Mouse (Mus musculus): ENCODE results near the gene Sept6. TPM values are rescaled to one million over a fixed set of nuclear protein-coding genes. Genes with fewer than 3 reads are reported as not detected.
"Not testable (repeated sequence)": the region's sequence is repeated elsewhere in the genome, so short reads cannot be mapped to it uniquely, and the experiment has no call there.

Gene Sept6
- total RNA-seq, 4 experiments from 2014 or later: 21.4 to 45.9 (median 31.0) TPM

DNA sequence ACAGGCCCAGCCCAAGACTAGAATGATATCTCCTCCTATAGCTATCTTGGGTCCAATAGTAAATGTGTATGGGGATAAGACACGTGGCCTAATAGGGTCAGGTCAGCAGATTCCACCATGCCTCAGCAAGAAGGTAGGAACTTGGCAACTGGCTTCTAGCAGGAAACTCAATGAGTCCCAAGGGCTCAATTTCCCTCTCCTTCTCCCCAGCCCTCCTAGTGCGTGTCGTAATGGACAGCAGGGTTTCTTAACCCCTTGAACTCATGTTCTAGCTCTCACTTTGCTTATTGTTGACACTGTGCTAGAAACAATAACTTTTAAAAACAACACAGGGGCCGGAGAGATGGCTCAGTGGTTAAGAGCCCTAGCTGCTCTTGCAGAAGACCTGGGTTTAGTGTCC is 22.1 kb downstream of the Sept6 start:
- no peak for DNase-seq

DNA sequence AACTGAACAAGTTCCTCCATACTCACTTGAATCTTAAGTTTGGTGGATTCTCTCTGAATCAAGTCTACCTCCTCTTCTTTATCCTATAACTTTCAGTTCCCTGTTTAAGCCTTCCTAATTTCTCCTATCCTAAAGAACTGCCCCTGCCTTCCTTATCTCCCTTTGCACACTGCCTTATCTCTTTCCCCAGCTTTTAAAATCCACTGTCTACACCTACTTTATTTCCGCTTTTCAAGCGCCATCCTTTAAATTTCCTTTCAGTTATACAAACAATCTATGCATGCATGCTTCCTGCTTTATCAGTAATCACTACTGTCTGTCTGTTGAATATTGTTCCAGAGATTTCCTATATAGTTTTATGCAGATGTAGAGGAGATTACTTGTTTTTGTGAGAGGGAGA is 34.9 kb downstream of the Sept6 start:
- no peak for DNase-seq

DNA sequence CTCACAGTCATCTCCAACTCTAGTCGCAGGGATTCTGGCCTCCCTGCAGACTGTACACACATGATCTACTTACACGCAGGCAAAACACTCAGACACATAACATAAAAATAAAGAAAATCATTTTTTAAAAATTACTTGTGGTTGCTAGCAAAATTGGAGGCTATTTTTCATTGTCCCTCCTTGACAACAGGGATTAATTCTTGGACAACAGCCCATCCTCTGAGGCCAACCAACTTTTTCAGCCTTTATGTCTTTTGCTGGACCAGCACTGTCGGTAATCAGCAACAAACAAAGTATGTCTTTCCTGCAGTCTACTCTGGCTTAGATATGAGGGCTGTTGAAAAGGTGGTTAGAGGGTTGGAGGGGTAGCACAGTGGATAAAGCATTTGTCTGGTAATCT is 50.5 kb downstream of the Sept6 start:
- no peak for DNase-seq

- peak; percentile 24 for DNase-seq
Observed at GRCm38 (mm10) chrX:36939806-36940413, 51.7 kb downstream of the Sept6 start.

- no peak for DNase-seq
Observed at GRCm38 (mm10) chrX:36935326-36935966, 56.1 kb downstream of the Sept6 start.

DNA sequence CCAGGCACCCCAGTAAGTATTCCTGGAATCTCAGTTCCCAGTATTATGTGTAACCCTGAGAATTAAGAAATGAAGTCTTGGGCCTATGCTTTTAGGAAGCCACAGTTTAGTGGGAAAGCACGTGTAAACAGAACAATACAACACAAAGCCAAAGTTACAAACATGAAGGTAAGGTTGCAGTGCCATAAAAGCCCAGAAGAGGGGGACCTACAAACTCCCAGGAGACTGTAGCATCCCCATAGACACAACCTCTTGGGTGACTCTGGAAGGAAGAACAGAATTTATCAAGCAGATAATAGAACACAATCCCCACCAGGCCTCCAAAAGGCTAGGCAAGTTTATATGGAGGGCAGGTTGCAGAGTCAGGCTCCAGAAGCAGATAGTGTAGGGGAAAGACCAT is 61.0 kb downstream of the Sept6 start:
- DNase-seq: no peak

- no peak for DNase-seq
Observed at GRCm38 (mm10) chrX:36929694-36930093, 61.9 kb downstream of the Sept6 start.

- DNase-seq: no peak
Observed at GRCm38 (mm10) chrX:36928791-36929190, 62.8 kb downstream of the Sept6 start.

DNA sequence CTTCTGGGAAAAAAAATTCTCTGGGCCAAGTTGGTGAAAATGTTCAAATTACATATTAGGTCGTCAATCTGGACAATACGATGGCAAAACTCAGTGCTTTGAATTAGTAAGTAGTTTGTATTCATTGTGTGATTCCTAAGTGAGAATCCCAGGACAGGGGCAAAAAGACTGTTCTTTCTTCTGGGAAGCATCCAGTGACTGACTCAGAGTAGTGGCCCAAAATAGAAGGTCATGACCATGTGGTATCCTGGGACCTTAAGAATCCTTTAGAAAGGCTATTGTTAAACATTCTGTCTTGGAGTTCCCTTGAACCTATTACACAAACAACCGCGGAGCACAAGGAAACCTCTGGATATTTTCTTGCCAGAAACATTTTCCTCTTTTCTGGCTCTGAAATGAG is 70.2 kb downstream of the Sept6 start:
- no peak for DNase-seq

GRCm38 (mm10) chrX:36917749-36918148 is 73.8 kb downstream of the Sept6 start:
- DNase-seq: no peak

DNA sequence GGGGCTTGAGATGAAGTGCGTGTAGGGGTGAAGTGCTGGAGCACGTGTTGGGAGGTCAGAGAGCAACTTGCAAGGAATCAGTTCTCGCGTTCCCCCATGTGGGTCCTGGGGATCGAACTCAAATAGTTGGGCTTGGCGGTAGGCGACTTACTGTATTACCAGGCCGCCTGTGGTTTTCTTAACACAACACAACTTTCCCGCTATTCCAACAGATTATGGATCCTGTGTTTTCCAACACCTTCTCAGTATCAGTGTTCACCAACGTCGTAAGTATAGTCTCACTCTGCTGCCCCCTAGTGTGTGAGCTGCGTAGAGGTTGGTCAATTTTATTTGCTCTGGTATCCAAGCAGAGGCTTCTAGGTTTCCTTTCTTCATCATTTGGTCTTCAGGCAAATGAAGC is 80.3 kb downstream of the Sept6 start:
- DNase-seq: no peak

- no peak for DNase-seq
Observed at GRCm38 (mm10) chrX:36906539-36906938, 85.1 kb downstream of the Sept6 start.

DNA sequence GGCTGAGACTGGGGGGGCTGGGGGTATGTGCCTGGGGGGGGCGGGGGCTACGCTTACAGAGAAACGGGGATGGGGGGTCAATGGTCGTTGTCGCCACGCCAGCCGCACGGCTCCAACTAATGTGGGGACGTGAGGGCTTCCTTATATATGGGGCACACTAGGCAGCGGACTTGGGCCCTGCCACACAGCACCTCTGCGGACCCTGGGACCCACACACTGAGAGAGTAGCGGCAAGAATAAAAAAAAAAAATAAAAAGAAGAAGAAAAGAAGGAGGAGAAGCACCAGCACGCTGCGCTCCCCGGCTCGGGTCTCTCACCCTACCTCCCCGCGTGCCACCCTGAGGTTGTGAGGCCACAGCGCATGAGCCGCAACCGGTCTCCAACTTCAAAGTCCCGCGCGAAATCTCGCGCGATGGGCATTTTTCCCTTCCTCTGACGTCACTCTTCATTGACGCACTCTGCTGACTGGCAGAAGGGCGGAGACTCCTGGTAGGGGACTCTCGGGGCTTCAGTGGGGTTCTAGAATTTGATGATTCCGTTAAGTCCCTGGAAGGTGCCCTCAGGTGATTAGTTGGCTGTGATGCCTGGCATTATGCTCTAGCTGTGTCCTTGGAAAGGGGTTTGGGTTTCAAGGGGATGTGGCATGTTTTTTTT is 88.4 kb downstream of the Sept6 start:
- peak; percentile 90 for DNase-seq

DNA sequence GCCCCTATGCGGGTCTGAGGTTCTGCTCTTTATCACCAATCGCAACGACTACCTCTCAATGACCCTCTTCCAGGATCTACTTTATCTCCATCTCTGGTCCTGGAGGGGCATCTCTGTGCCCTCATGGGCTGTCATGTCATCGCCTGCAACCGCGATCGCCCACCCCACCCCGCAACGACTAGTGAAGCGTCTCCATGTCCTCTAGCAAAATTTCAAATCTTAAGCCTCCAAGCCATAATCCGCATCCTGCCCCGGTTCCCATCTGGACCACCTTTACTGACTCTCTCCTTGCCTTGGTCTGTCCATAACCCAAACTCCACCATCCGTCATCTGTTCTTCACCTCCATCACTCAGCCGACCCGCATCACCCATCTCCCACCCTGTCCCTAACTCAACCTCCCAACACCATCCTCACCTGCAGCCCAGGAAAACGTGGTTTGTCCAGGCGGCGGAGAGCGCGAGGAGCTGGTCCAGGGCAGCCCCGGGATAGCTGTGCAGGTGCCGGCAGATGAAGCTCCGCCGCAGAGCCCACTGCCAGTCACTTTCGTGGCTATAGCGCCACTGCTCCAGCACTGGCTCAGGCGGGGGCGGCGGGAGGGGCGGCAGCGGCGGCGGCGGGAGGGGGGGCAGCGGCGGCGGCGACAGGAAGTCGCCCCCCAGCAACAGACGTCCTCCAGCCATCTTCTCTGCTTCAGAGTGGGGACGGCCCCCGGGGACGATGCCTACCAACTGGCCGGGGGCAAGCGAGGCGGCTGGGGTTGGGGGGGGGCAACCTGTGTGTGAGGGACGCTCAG is 89.1 kb downstream of the Sept6 start, which contains the start of gene Nkrf:
Nkrf (minus strand) TSS at position 579 of the 794 bp plus-strand sequence.
- peak; percentile 15 for DNase-seq

- no peak for DNase-seq
Observed at GRCm38 (mm10) chrX:36901655-36902054, 89.9 kb downstream of the Sept6 start.

GRCm38 (mm10) chrX:36898931-36899330 is 92.7 kb downstream of the Sept6 start:
- DNase-seq: not testable (repeated sequence)

DNA sequence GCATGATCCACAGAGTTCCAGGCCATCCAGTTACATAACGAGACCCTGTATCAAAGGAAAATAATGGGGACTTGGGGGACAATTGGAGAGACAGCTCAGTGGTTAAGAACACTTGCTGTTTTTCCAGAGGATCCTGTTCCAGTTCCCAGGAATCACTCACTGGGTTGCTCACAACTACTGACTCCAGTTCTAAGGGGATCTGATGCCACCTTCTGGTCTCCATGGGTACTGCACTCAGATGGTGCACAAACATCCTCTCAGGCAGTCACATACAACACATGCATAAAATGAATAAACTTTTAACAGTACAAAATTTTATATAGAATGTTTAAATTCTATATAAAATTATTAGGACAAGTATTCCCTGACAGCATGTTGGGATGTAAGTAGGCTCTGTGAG is 106.9 kb downstream of the Sept6 start:
- DNase-seq: no peak

GRCm38 (mm10) chrX:36874704-36875128 is 116.9 kb downstream of the Sept6 start:
- no peak for DNase-seq

DNA sequence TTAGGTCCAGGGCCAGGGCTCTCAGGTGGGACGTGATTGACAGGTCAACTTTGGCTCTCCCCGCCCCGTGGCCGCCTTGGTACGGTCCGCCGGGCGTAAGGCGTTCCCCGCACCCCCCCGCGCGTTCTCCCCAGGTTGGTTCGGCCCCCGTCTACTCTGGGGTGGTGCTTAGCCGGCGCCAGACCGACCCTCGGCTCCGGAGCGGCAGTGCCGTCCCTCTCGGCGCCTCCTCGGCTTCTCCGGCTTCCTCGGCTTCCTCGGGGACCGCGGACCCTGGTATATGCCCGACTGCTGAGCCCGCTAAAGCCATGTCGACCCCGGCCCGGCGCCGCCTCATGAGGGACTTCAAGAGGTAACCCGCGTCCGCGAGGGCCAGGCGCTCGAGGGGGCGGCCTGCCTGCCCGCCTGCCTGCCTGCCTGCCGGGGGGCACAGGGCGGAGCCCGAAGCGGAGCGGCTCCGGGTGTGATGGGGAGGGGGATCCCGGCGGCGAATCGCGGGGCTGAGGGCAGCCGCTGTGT is 117.4 kb downstream of the Sept6 start:
- DNase-seq: peak; percentile 76

GRCm38 (mm10) chrX:36873765-36874164 is 117.8 kb downstream of the Sept6 start, which contains the start of the genes Ube2a and C330007P06Rik:
Ube2a (plus strand) TSS chrX:36873900.
C330007P06Rik (minus strand) TSS chrX:36874111.
- no peak for DNase-seq

- DNase-seq: no peak
Observed at GRCm38 (mm10) chrX:36870372-36870771, 121.2 kb downstream of the Sept6 start.

- no peak for DNase-seq
Observed at GRCm38 (mm10) chrX:36864609-36865328, 126.8 kb downstream of the Sept6 start.

Measured in adrenal gland, adult 8-10 months (tissue).